Mouse (Mus musculus): ENCODE measurements around the gene Gm15085.
"Not testable (repeated sequence)": the region's sequence is repeated elsewhere in the genome, so short reads cannot be mapped to it uniquely, and the experiment has no call there.

The Gm15085 gene

DNA sequence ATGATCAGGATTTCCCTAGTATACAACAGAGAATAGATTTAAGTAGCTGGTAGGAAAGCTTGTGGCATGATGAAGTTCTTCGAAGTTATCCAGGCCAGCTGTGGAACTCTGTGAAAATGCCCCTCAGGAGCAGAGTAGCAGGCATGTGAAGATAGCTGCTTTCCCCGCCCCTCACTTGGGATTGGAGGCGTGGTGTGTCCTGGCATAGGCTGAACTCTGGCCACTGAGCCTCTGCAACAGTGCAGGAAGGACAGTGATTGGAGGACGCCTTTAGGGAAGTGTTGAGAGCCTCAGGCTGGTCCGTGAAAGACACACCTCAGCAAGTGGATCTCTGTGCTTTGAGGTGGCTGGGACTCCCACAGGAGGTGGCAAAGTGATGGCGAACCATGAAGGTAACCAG, at the start of gene Gm15085:
Gene Gm15085, plus strand, starts transcription at position 301 of the 400 bp plus-strand sequence.
- not testable (repeated sequence) for TF ChIP-seq GATA4 (IDR thresholded peaks at IDR 0.05; ENCODE audit: insufficient replicate concordance, low read length)

Measured in liver, adult (tissue).